Mouse (Mus musculus): Measurements from ENCODE around the gene Dpp9. TPM values are rescaled to one million over a fixed set of nuclear protein-coding genes. Genes with fewer than 3 reads are reported as not detected.

Gene Dpp9
- total and polyA plus RNA-seq, 3 experiments, result 13.5 to 37.9 (median 23.0) TPM

DNA sequence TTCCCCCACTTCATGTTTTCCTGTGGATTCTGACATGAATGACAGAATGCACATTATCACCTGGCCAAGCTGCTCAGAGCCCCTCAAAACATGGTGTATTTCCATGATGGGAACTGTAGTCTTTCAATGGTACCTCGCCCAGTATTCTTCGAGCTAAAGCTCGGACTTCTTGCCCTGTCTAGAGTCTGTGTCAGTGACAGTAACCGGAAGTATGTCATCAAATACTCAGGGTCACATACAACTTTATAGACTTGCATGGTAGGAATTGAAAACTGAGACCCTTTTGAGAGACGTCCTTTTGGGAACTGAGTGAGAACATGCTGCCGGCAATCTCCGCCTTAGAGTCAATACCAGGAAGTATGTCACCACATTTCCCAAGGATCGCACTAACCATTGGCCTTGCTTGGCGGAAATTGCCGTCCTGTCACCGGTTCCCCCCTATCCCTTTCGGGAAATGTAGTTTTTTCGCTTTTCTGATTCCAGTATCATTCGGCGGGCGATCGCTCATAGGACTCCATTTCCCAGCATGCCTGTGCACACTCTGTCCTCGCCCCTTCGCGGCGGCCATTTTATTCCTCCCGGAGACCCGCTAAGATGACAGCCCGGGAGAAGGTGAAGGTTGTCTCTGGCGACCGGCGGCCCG is 37.7 kb upstream of the Dpp9 start, which contains the start of gene Fem1a (continued):
- TF ChIP-seq CHD1 (IDR thresholded peaks at IDR 0.05; ENCODE audit: low read depth, low read length), result peak; percentile 76; the same call in 1 of the 2 replicates
- TF ChIP-seq TCF12 (IDR thresholded peaks at IDR 0.05; ENCODE audit: low read depth, low read length), result peak; percentile 73
- peak; percentile 68 for TF ChIP-seq NRF1 (IDR thresholded peaks at IDR 0.05; ENCODE audit: low read depth, low read length)
- TF ChIP-seq USF2 (conservative IDR thresholded peaks at IDR 0.05; ENCODE audit: low read depth, low read length), result no peak
- no peak for TF ChIP-seq RAD21 (IDR thresholded peaks at IDR 0.05; ENCODE audit: low read depth, low read length)
- 0 out of 2 replicates have a peak, but pooled peaks have one; percentile 12 for TF ChIP-seq ETS1 (conservative IDR thresholded peaks at IDR 0.05; ENCODE audit: low read depth, low read length)
- peak; percentile 94; the same call in 1 of the 2 replicates for TF ChIP-seq MXI1 (IDR thresholded peaks at IDR 0.05; ENCODE audit: low read depth, low read length)
- TF ChIP-seq CHD2 (IDR thresholded peaks at IDR 0.05; ENCODE audit: low read length), result peak; percentile 63; the same call in 1 of the 2 replicates
- TF ChIP-seq MEF2A (IDR thresholded peaks at IDR 0.05; ENCODE audit: borderline replicate concordance, low read depth, low read length), result no peak; the same call in 1 of the 2 replicates
- peak; percentile 66; the same call in 1 of the 2 replicates for TF ChIP-seq IRF4 (IDR thresholded peaks at IDR 0.05; ENCODE audit: low read depth, low read length)
- TF ChIP-seq ZC3H11A (IDR thresholded peaks at IDR 0.05; ENCODE audit: low read depth, low read length), result 0 out of 2 replicates have a peak, but pooled peaks have one; percentile 21
- no peak for TF ChIP-seq SMC3 (IDR thresholded peaks at IDR 0.05; ENCODE audit: low read depth, low read length)
- no peak for TF ChIP-seq RCOR1 (conservative IDR thresholded peaks at IDR 0.05; ENCODE audit: low read depth, low read length)
- TF ChIP-seq MAZ (IDR thresholded peaks at IDR 0.05; ENCODE audit: low read depth, low read length), result peak; percentile 82; the same call in 1 of the 2 replicates
- no peak for TF ChIP-seq ZNF384 (IDR thresholded peaks at IDR 0.05; ENCODE audit: low read depth, low read length)
- TF ChIP-seq E2F4 (IDR thresholded peaks at IDR 0.05; ENCODE audit: insufficient replicate concordance, low read depth, low read length), result peak; percentile 23; the same call in 1 of the 2 replicates
- peak; percentile 83 for TF ChIP-seq ZMIZ1 (IDR thresholded peaks at IDR 0.05; ENCODE audit: low read depth, low read length)
- TF ChIP-seq POLR2A (IDR thresholded peaks at IDR 0.05; ENCODE audit: low read depth, low read length), result peak; percentile 69; the same call in 1 of the 2 replicates
- no peak; the same call in 1 of the 2 replicates for TF ChIP-seq USF1 (IDR thresholded peaks at IDR 0.05; ENCODE audit: low read depth, low read length)
- TF ChIP-seq HCFC1 (IDR thresholded peaks at IDR 0.05; ENCODE audit: low read depth, low read length), result peak; percentile 91

- in situ Hi-C loops (cut with MboI; ENCODE audit: low pct_ligation_motif_present, low pct_unique_long_range_greater_than_20kb, low sequenced_read_pairs), result loop anchor here (5.0 kb wide), 1 partner anchor 54 kb away; no protein-coding TSS in a partner anchor
- peaks cover 19 to 27% of the 10 kb centered on the region in 2 experiments for H3K36me3 ChIP-seq (replicated peaks in 1 of 2; ENCODE audit: control insufficient read depth in 1 of 2, insufficient read depth in 1 of 2, low read length in 1 of 2)
- no peaks in the 10 kb centered on the region for H3K27me3 ChIP-seq (replicated peaks)
- TF ChIP-seq MYC (IDR thresholded peaks at IDR 0.05; ENCODE audit: low read depth, low read length) (peak; percentile 78; the same call in 1 of the 2 replicates), GABPA (IDR thresholded peaks at IDR 0.05; ENCODE audit: insufficient replicate concordance, low read depth, low read length) (peak; percentile 67; the same call in 1 of the 2 replicates), SIN3A (IDR thresholded peaks at IDR 0.05; ENCODE audit: low read length) (0 out of 2 replicates have a peak, but pooled peaks have one; percentile 26), RAD21 (IDR thresholded peaks at IDR 0.05; ENCODE audit: low read depth, low read length) (peak; percentile 76), SMC3 (IDR thresholded peaks at IDR 0.05; ENCODE audit: low read depth, low read length) (peak; percentile 67), HCFC1 (IDR thresholded peaks at IDR 0.05; ENCODE audit: low read depth, low read length) (peak; percentile 94), MXI1 (IDR thresholded peaks at IDR 0.05; ENCODE audit: low read depth, low read length) (peak; percentile 70; the same call in 1 of the 2 replicates), ELF1 (IDR thresholded peaks at IDR 0.05; ENCODE audit: low read depth, low read length) (peak; percentile 97), CHD2 (IDR thresholded peaks at IDR 0.05; ENCODE audit: low read length) (peak; percentile 62; the same call in 1 of the 2 replicates), IRF4 (IDR thresholded peaks at IDR 0.05; ENCODE audit: low read depth, low read length) (peak; percentile 69), NELFE (IDR thresholded peaks at IDR 0.05; ENCODE audit: low read depth, low read length) (peak; percentile 81; the same call in 1 of the 2 replicates), MEF2A (IDR thresholded peaks at IDR 0.05; ENCODE audit: borderline replicate concordance, low read depth, low read length) (peak; percentile 57; the same call in 1 of the 2 replicates), USF1 (IDR thresholded peaks at IDR 0.05; ENCODE audit: low read depth, low read length) (no peak), NRF1 (IDR thresholded peaks at IDR 0.05; ENCODE audit: low read depth, low read length) (peak; percentile 51; the same call in 1 of the 2 replicates), ZNF384 (IDR thresholded peaks at IDR 0.05; ENCODE audit: low read depth, low read length) (no peak), POLR2A (IDR thresholded peaks at IDR 0.05; ENCODE audit: low read depth, low read length) (peak; percentile 85), KAT2A (IDR thresholded peaks at IDR 0.05; ENCODE audit: insufficient replicate concordance, low read length) (peak; percentile 94; the same call in 1 of the 2 replicates), MAX (IDR thresholded peaks at IDR 0.05; ENCODE audit: low read length) (peak; percentile 90; the same call in 1 of the 2 replicates), E2F4 (IDR thresholded peaks at IDR 0.05; ENCODE audit: insufficient replicate concordance, low read depth, low read length) (no peak), ZMIZ1 (IDR thresholded peaks at IDR 0.05; ENCODE audit: low read depth, low read length) (no peak; the same call in 1 of the 2 replicates), CTCF (conservative IDR thresholded peaks at IDR 0.05 in 1 of 2, IDR thresholded peaks at IDR 0.05 in 1 of 2; ENCODE audit: low read depth in 2 of 2, low read length in 2 of 2) (peak in 1 of 2 experiments; percentile 90; a peak in 2 of 4 replicates), CHD1 (IDR thresholded peaks at IDR 0.05; ENCODE audit: low read depth, low read length) (no peak), TCF12 (IDR thresholded peaks at IDR 0.05; ENCODE audit: low read depth, low read length) (peak; percentile 69; the same call in 1 of the 2 replicates), JUN (IDR thresholded peaks at IDR 0.05; ENCODE audit: insufficient read depth, low read depth, low read length) (no peak)
- dilution Hi-C loops (cut with MboI; ENCODE audit: extremely low pct_ligation_motif_present, extremely low pct_unique_long_range_greater_than_20kb, low sequenced_read_pairs), result no loop called here
- peak; percentile 99 for DNase-seq (ENCODE audit: extremely low read depth)
- H3K79me2 ChIP-seq (replicated peaks; ENCODE audit: control insufficient read depth, extremely low read depth, insufficient read depth, poor library complexity, severe bottlenecking), result peaks cover 38% of the 10 kb centered on the region
- peak overlapping the region; percentile 95 for H3K9ac ChIP-seq (ENCODE audit: insufficient read depth, low read depth)
- H3K4me3 ChIP-seq (replicated peaks in 1 of 3; ENCODE audit: low read depth in 2 of 3, low read length in 2 of 3, poor library complexity in 1 of 3), result peak overlapping the region; percentile 53 to 73 (median 62)
- H3K4me1 ChIP-seq (ENCODE audit: control insufficient read depth in 1 of 2, insufficient read depth in 2 of 2), result peaks cover 2 to 30% of the 10 kb centered on the region in 2 experiments; a peak in 2 of 4 replicates
- H3K9me3 ChIP-seq (replicated peaks; ENCODE audit: low read length), result no peaks in the 10 kb centered on the region
- H3K27ac ChIP-seq (ENCODE audit: insufficient read depth, low read depth), result peak overlapping the region; percentile 92
- peak overlapping the region; percentile 63 for H3K4me2 ChIP-seq (ENCODE audit: insufficient read depth, low read depth, poor library complexity, severe bottlenecking)
Measured at GRCm38 (mm10) chr17:56255863-56256238, 37.1 kb upstream of the Dpp9 start.
